Mouse (Mus musculus): ENCODE measurements around the gene Ubtd1. TPM values are rescaled to one million over a fixed set of nuclear protein-coding genes. Genes with fewer than 3 reads are reported as not detected.
A peak's percentile ranks its signal among the peaks of the same experiment; 100 is the strongest.

Ubtd1 gene
- polyA plus RNA-seq, 1 experiment = 13.1 TPM

DNA sequence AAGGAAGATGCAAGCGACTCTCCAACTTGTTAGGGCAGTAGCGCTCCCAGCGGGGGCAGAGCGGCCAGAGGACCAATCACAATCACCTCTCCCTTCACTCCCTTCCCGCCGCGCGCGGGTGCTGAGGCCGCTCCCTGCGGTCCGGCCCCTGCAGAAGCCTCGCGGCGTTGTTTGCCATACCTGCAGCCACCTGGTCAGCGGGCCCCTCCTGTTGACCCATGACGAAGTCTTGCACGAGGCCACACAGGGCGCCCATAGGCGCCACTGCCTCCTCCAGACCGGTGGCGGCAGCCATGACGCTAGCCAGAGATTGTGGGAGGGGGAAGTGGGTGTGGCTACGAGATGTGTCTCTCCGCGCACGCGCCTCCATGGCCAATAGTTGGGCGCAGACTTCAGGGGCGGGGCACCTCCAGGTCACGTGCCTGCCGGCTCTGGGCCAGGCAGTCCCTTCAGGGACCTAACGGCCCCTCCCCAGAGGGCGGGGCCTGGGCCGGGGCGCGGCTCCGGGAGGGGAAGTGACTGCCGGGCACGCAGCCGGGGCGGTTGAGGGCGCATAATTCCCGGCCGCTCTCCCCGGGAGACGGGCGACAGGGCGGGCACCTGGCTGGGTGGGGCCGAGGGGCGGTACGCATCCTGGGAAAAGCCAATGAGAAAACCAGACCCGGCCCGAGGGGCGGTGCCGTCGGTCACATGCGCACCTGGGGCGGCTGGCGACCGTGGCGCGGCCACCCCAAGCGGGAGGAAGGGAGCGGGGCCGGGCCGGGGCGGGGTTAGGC lies 556 bp upstream of the Ubtd1 start, which contains the start of gene Mms19:
TSS of gene Mms19 (minus strand) at position 339 of the 776 bp plus-strand sequence.
- Histone ChIP-seq H3K9ac (ENCODE audit: low read depth, poor library complexity, severe bottlenecking) (peak within 1 kb of the TSS; percentile 96), H3K4me3 (ENCODE audit: low read depth, low read length) (peak within 1 kb of the TSS; percentile 72), H3K9me3 (replicated peaks; ENCODE audit: control insufficient read depth, insufficient read depth, low read length, poor library complexity, severe bottlenecking) (no peaks in the 10 kb centered on the region), H3K27me3 (ENCODE audit: control insufficient read depth, insufficient read depth, low read length, poor library complexity, severe bottlenecking) (no peaks in the 10 kb centered on the region), H3K4me1 (ENCODE audit: control insufficient read depth, insufficient read depth, low read length) (peaks cover 4% of the 10 kb centered on the region), H3K27ac (ENCODE audit: insufficient read depth, low read length) (peak within 1 kb of the TSS; percentile 69), H3K36me3 (ENCODE audit: control insufficient read depth, insufficient read depth, low read length, poor library complexity, severe bottlenecking) (no peaks in the 10 kb centered on the region)
- TF ChIP-seq CTCF (IDR thresholded peaks at IDR 0.05; ENCODE audit: low read depth, low read length) (no peak), POLR2A (IDR thresholded peaks at IDR 0.05; ENCODE audit: insufficient read depth, low read length) (no peak), EP300 (IDR thresholded peaks at IDR 0.05; ENCODE audit: insufficient read depth, low read depth, low read length) (no peak)

GRCm38 (mm10) chr19:41981931-41982790 lies 598 bp downstream of the Ubtd1 start:
- H3K9me3 ChIP-seq (replicated peaks; ENCODE audit: control insufficient read depth, insufficient read depth, low read length, poor library complexity, severe bottlenecking) = no peaks in the 10 kb centered on the region
- no peak overlapping the region for H3K27ac ChIP-seq (ENCODE audit: insufficient read depth, low read length)
- peak overlapping the region; percentile 96 for H3K9ac ChIP-seq (ENCODE audit: low read depth, poor library complexity, severe bottlenecking)
- H3K4me1 ChIP-seq (ENCODE audit: control insufficient read depth, insufficient read depth, low read length) = peaks cover 4% of the 10 kb centered on the region
- no peaks in the 10 kb centered on the region for H3K36me3 ChIP-seq (ENCODE audit: control insufficient read depth, insufficient read depth, low read length, poor library complexity, severe bottlenecking)
- H3K27me3 ChIP-seq (ENCODE audit: control insufficient read depth, insufficient read depth, low read length, poor library complexity, severe bottlenecking) = no peaks in the 10 kb centered on the region
- TF ChIP-seq POLR2A (IDR thresholded peaks at IDR 0.05; ENCODE audit: insufficient read depth, low read length) = no peak
- no peak for TF ChIP-seq CTCF (IDR thresholded peaks at IDR 0.05; ENCODE audit: low read depth, low read length)
- TF ChIP-seq EP300 (IDR thresholded peaks at IDR 0.05; ENCODE audit: insufficient read depth, low read depth, low read length) = no peak
- peak overlapping the region; percentile 72 for H3K4me3 ChIP-seq (ENCODE audit: low read depth, low read length)

DNA sequence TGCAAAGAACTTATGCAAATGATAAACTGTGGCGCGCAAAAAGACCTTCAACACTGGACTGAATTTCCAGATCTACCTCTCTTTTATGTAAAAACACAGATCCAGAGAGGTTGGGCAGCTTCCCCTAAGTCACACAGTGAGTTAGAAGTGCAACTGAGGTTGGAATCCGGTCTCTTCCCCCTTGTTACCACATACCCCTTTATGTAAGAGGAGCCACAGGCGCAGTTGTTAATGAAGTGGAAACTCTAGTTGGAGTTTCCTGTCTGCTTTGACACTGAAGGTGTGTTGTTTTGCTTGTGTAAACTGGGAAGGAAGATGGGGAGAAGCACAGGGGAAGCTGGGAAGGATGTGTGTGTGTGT lies 1.2 kb downstream of the Ubtd1 start:
- Histone ChIP-seq H3K27me3 (ENCODE audit: control insufficient read depth, insufficient read depth, low read length, poor library complexity, severe bottlenecking) (no peaks in the 10 kb centered on the region), H3K27ac (ENCODE audit: insufficient read depth, low read length) (no peak overlapping the region), H3K36me3 (ENCODE audit: control insufficient read depth, insufficient read depth, low read length, poor library complexity, severe bottlenecking) (no peaks in the 10 kb centered on the region), H3K4me3 (ENCODE audit: low read depth, low read length) (peak overlapping the region; percentile 72), H3K9ac (ENCODE audit: low read depth, poor library complexity, severe bottlenecking) (peak overlapping the region; percentile 96), H3K4me1 (ENCODE audit: control insufficient read depth, insufficient read depth, low read length) (peaks cover 4% of the 10 kb centered on the region), H3K9me3 (replicated peaks; ENCODE audit: control insufficient read depth, insufficient read depth, low read length, poor library complexity, severe bottlenecking) (no peaks in the 10 kb centered on the region)
- TF ChIP-seq EP300 (IDR thresholded peaks at IDR 0.05; ENCODE audit: insufficient read depth, low read depth, low read length) (no peak), POLR2A (IDR thresholded peaks at IDR 0.05; ENCODE audit: insufficient read depth, low read length) (no peak), CTCF (IDR thresholded peaks at IDR 0.05; ENCODE audit: low read depth, low read length) (no peak)

DNA sequence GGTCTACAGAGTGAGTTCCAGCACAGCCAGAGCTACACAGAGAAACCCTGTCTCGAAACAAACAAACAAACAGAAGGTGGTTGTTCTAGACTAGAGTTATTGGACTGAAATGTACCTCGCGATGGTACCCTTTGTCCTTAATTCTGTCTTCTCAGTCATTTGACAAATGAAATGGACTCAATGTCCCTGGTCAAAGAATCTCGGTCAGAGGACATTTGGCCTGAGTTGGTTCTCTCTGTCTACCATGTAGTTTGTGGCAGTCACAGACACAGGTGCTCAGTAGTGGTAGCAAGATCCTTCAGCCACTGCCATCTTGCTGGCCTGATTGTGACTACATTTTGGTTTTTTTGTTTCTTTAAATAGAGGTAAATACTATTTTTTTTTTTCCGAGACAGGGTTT lies 4.4 kb downstream of the Ubtd1 start:
- Histone ChIP-seq H3K9ac (ENCODE audit: low read depth, poor library complexity, severe bottlenecking) (no peak overlapping the region), H3K4me3 (ENCODE audit: low read depth, low read length) (no peak overlapping the region), H3K4me1 (ENCODE audit: control insufficient read depth, insufficient read depth, low read length) (peaks cover 4% of the 10 kb centered on the region), H3K36me3 (ENCODE audit: control insufficient read depth, insufficient read depth, low read length, poor library complexity, severe bottlenecking) (no peaks in the 10 kb centered on the region), H3K27ac (ENCODE audit: insufficient read depth, low read length) (no peak overlapping the region), H3K9me3 (replicated peaks; ENCODE audit: control insufficient read depth, insufficient read depth, low read length, poor library complexity, severe bottlenecking) (no peaks in the 10 kb centered on the region), H3K27me3 (ENCODE audit: control insufficient read depth, insufficient read depth, low read length, poor library complexity, severe bottlenecking) (no peaks in the 10 kb centered on the region)
- no peak for TF ChIP-seq CTCF (IDR thresholded peaks at IDR 0.05; ENCODE audit: low read depth, low read length)
- no peak for TF ChIP-seq EP300 (IDR thresholded peaks at IDR 0.05; ENCODE audit: insufficient read depth, low read depth, low read length)
- TF ChIP-seq POLR2A (IDR thresholded peaks at IDR 0.05; ENCODE audit: insufficient read depth, low read length) = no peak

GRCm38 (mm10) chr19:41987206-41987605 lies 5.6 kb downstream of the Ubtd1 start:
- TF ChIP-seq CTCF (IDR thresholded peaks at IDR 0.05; ENCODE audit: low read depth, low read length) (no peak), EP300 (IDR thresholded peaks at IDR 0.05; ENCODE audit: insufficient read depth, low read depth, low read length) (no peak), POLR2A (IDR thresholded peaks at IDR 0.05; ENCODE audit: insufficient read depth, low read length) (no peak)
- H3K27me3 ChIP-seq (ENCODE audit: control insufficient read depth, insufficient read depth, low read length, poor library complexity, severe bottlenecking) = no peaks in the 10 kb centered on the region
- H3K9ac ChIP-seq (ENCODE audit: low read depth, poor library complexity, severe bottlenecking) = no peak overlapping the region
- H3K9me3 ChIP-seq (replicated peaks; ENCODE audit: control insufficient read depth, insufficient read depth, low read length, poor library complexity, severe bottlenecking) = no peaks in the 10 kb centered on the region
- no peak overlapping the region for H3K27ac ChIP-seq (ENCODE audit: insufficient read depth, low read length)
- peaks cover 4% of the 10 kb centered on the region for H3K4me1 ChIP-seq (ENCODE audit: control insufficient read depth, insufficient read depth, low read length)
- no peak overlapping the region for H3K4me3 ChIP-seq (ENCODE audit: low read depth, low read length)
- H3K36me3 ChIP-seq (ENCODE audit: control insufficient read depth, insufficient read depth, low read length, poor library complexity, severe bottlenecking) = no peaks in the 10 kb centered on the region

All from ES-Bruce4 (cell line).